Comparison of ENCODE assay signal across 8 mouse cellular contexts in genomic region chr8:86820756-86821201, GRCm38 (mm10).
DNase-seq lines count a peak whose midpoint lies in the region; ATAC-seq and TF ChIP-seq lines count a peak whose summit lies in the region.

No protein-coding gene starts in this region.

- no peak overlapping the region for H3K4me2 ChIP-seq in hindbrain, embryonic 14.5 days (replicated peaks)
- H3K4me2 ChIP-seq in hindbrain, embryonic 13.5 days, result no peak overlapping the region
- H3K4me2 ChIP-seq in limb, embryonic 15.5 days, result no peak overlapping the region
- H3K4me2 ChIP-seq in neural tube, embryonic 11.5 days (ENCODE audit: low read depth), result no peak overlapping the region

- intact Hi-C loops in heart, postnatal 10 days (cut with DNase I), result no loop called here

- no peaks in the 10 kb centered on the region for H3K36me3 ChIP-seq in hindbrain, embryonic 14.5 days (replicated peaks; ENCODE audit: control insufficient read depth, insufficient read depth)
- H3K36me3 ChIP-seq in hindbrain, embryonic 13.5 days, result no peaks in the 10 kb centered on the region
- H3K36me3 ChIP-seq in E14TG2a.4 (ENCODE audit: insufficient read depth, low read length), result no peaks in the 10 kb centered on the region
- H3K36me3 ChIP-seq in limb, embryonic 15.5 days, result no peaks in the 10 kb centered on the region
- H3K36me3 ChIP-seq in neural tube, embryonic 11.5 days (ENCODE audit: control insufficient read depth, insufficient read depth, low read length), result no peaks in the 10 kb centered on the region

- peak; percentile 91 for TF ChIP-seq CTCF in E14TG2a.4 (conservative IDR thresholded peaks at IDR 0.05; ENCODE audit: low read length)

- no peaks in the 10 kb centered on the region for H3K4me1 ChIP-seq in hindbrain, embryonic 14.5 days (replicated peaks; ENCODE audit: control insufficient read depth, insufficient read depth, low read length)
- H3K4me1 ChIP-seq in hindbrain, embryonic 13.5 days (replicated peaks), result peaks cover 16% of the 10 kb centered on the region
- peaks cover 20% of the 10 kb centered on the region for H3K4me1 ChIP-seq in E14TG2a.4 (replicated peaks; ENCODE audit: low read depth, low read length)
- H3K4me1 ChIP-seq in limb, embryonic 15.5 days, result peaks cover 15% of the 10 kb centered on the region
- peaks cover 2% of the 10 kb centered on the region; the same call in 1 of the 2 replicates for H3K4me1 ChIP-seq in neural tube, embryonic 11.5 days (ENCODE audit: control insufficient read depth, insufficient read depth, low read length)

- no peaks in the 10 kb centered on the region for H3K9me3 ChIP-seq in hindbrain, embryonic 14.5 days (ENCODE audit: control insufficient read depth, low read length)
- no peaks in the 10 kb centered on the region for H3K9me3 ChIP-seq in hindbrain, embryonic 13.5 days
- no peaks in the 10 kb centered on the region for H3K9me3 ChIP-seq in E14TG2a.4 (ENCODE audit: low read length)
- H3K9me3 ChIP-seq in limb, embryonic 15.5 days, result no peaks in the 10 kb centered on the region
- no peaks in the 10 kb centered on the region for H3K9me3 ChIP-seq in neural tube, embryonic 11.5 days (ENCODE audit: control insufficient read depth, low read length)

- H3K4me3 ChIP-seq in hindbrain, embryonic 14.5 days (replicated peaks; ENCODE audit: low read length), result no peak overlapping the region
- H3K4me3 ChIP-seq in hindbrain, embryonic 13.5 days, result no peak overlapping the region
- H3K4me3 ChIP-seq in E14TG2a.4 (replicated peaks; ENCODE audit: low read length), result no peak overlapping the region
- no peak overlapping the region for H3K4me3 ChIP-seq in limb, embryonic 15.5 days
- H3K4me3 ChIP-seq in neural tube, embryonic 11.5 days (ENCODE audit: low read depth, low read length), result no peak overlapping the region

- WGBS in hindbrain, embryonic 14.5 days, result 19% methylated on average over 3 of the region's 3 CpGs
- WGBS in hindbrain, embryonic 13.5 days, result 8% methylated on average over 3 of the region's 3 CpGs
- WGBS in limb, embryonic 15.5 days, result 2% methylated on average over 3 of the region's 3 CpGs
- WGBS in neural tube, embryonic 11.5 days, result 13% methylated on average over 3 of the region's 3 CpGs

- no peak overlapping the region for H3K27ac ChIP-seq in hindbrain, embryonic 14.5 days
- no peak overlapping the region for H3K27ac ChIP-seq in hindbrain, embryonic 13.5 days
- H3K27ac ChIP-seq in limb, embryonic 15.5 days, result peak overlapping the region; percentile 50
- no peak overlapping the region for H3K27ac ChIP-seq in neural tube, embryonic 11.5 days (ENCODE audit: low read depth, low read length)

- ATAC-seq in hindbrain, embryonic 14.5 days (ENCODE audit: low FRiP score), result peak; percentile 34; the same call in 1 of the 2 replicates
- no peak for ATAC-seq in hindbrain, embryonic 13.5 days (ENCODE audit: low FRiP score)
- ATAC-seq in limb, embryonic 15.5 days (ENCODE audit: insufficient number of reproducible peaks, low FRiP score, low TSS enrichment, low read depth), result peak; percentile 75; the same call in 1 of the 2 replicates
- ATAC-seq in neural tube, embryonic 11.5 days (ENCODE audit: insufficient read depth, low FRiP score, low TSS enrichment), result no peak
- no peak for ATAC-seq in inflammation-experienced regulatory T-cells, adult 6 months

- peak; percentile 36 for DNase-seq in hindbrain, embryonic 14.5 days (ENCODE audit: low spot score)
- DNase-seq in c-Kit-positive CD71-negative TER-119-negative erythroid progenitor cells, embryonic 14.5 days (ENCODE audit: low read depth), result peak; percentile 58
- peak; percentile 46 to 67 for DNase-seq in heart, postnatal 10 days
- DNase-seq in neural tube, embryonic 11.5 days (ENCODE audit: low spot score), result peak; percentile 64

- no peaks in the 10 kb centered on the region for H3K27me3 ChIP-seq in hindbrain, embryonic 14.5 days (ENCODE audit: control insufficient read depth, insufficient read depth, low read length)
- H3K27me3 ChIP-seq in hindbrain, embryonic 13.5 days, result no peaks in the 10 kb centered on the region
- H3K27me3 ChIP-seq in E14TG2a.4 (ENCODE audit: insufficient read depth, low read length), result peaks cover 3% of the 10 kb centered on the region; the same call in 1 of the 2 replicates
- no peaks in the 10 kb centered on the region for H3K27me3 ChIP-seq in limb, embryonic 15.5 days
- H3K27me3 ChIP-seq in neural tube, embryonic 11.5 days (ENCODE audit: control insufficient read depth, insufficient read depth, low read length), result no peaks in the 10 kb centered on the region

- H3K9ac ChIP-seq in hindbrain, embryonic 14.5 days, result no peak overlapping the region
- H3K9ac ChIP-seq in hindbrain, embryonic 13.5 days, result no peak overlapping the region
- H3K9ac ChIP-seq in limb, embryonic 15.5 days, result no peak overlapping the region
- no peak overlapping the region for H3K9ac ChIP-seq in neural tube, embryonic 11.5 days (ENCODE audit: low read length)

Comparison
In these comparisons a context has a peak if more than half of its experiments do, and no peak if none do; other contexts are left out.
1. ATAC-seq: peak in hindbrain, embryonic 14.5 days (single experiment) and limb, embryonic 15.5 days (single experiment); none in hindbrain, embryonic 13.5 days (single experiment), neural tube, embryonic 11.5 days (single experiment) and inflammation-experienced regulatory T-cells, adult 6 months (single experiment).
2. Peak in every context shown above with its lines, with median percentiles within 50 percentile points of each other: DNase-seq.